Mouse (Mus musculus): ENCODE measurements at regions not wholly inside any gene's neighbourhood (a gene's known extent, or its start where the extent isn't known, plus 50 kb on each side); places are given as distances from the start of the nearest gene placed in this dataset.

DNA sequence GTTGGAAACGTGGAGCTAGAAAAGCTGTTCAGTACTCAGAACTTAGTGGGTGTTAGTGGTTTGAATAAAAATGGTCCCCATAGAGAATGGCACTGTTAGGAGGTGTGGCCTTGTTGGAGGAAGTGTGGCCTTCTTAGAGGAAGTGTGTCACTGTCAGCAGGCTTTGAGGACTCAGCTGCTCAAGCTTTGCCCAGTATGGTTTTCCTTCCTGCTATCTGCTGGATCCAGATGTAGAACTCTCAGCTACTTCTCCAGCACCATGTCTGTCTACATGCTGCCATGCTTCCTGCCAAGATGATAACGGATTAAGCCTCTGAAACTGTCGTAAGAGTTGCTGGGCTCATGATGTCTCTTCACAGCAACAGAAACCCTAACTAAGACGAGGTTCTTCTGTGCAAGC is 59.8 kb upstream of the Rreb1 start:
- H3K4me1 ChIP-seq (replicated peaks) = peaks cover 2% of the 10 kb centered on the region; the same call in 1 of the 2 replicates
- H3K4me2 ChIP-seq = no peak overlapping the region
- no peaks in the 10 kb centered on the region for H3K9me3 ChIP-seq (replicated peaks)
- no peak overlapping the region for H3K4me3 ChIP-seq
- H3K9ac ChIP-seq = no peak overlapping the region
- no peaks in the 10 kb centered on the region for H3K36me3 ChIP-seq
- WGBS = 55% methylated on average over 4 of the region's 4 CpGs
- H3K27me3 ChIP-seq = no peaks in the 10 kb centered on the region; the same call in 1 of the 2 replicates
- H3K27ac ChIP-seq = peak overlapping the region; percentile 7; the same call in 1 of the 2 replicates
- ATAC-seq (replicated peaks; ENCODE audit: insufficient number of reproducible peaks, insufficient read depth, low FRiP score, low read depth) = no peak

All from heart, embryonic 15.5 days (tissue).